Mouse (Mus musculus) C2C12 (cell line): ENCODE data around the gene Cd1d1. TPM values are rescaled to one million over a fixed set of nuclear protein-coding genes. Genes with fewer than 3 reads are reported as not detected.

Experiments used
- H3K27me3 ChIP-seq: one replicate; pipeline ENCODE4 v1.6.1; 2011; ENCODE audit not compliant: control insufficient read depth, insufficient read depth, insufficient read length
- H3K36me3 ChIP-seq: one replicate; pipeline ENCODE4 v1.6.1; 2011; ENCODE audit not compliant: control insufficient read depth, insufficient read depth
- H3K4me3 ChIP-seq: one replicate; pipeline ENCODE4 v1.5.1; 2011; ENCODE audit warnings: mild to moderate bottlenecking, control low read depth; ENCODE audit not compliant: poor library complexity, insufficient read depth, severe bottlenecking
- H3K79me2 ChIP-seq: one replicate; pipeline ENCODE4 v1.6.1; 2011; ENCODE audit not compliant: control insufficient read depth, insufficient read depth
- H3K79me3 ChIP-seq: one replicate; pipeline ENCODE4 v1.6.1; 2011; ENCODE audit warnings: low read depth, control low read depth
- H3ac ChIP-seq: one replicate; pipeline ENCODE3; 2011; ENCODE audit warnings: low read depth; ENCODE audit not compliant: control insufficient read depth, insufficient read length
- CEBPB ChIP-seq: IDR thresholded peaks from one replicate; pipeline ENCODE4 v1.6.1; 2011; ENCODE audit warnings: low read depth, mild to moderate bottlenecking, control low read depth, moderate library complexity
- CTCF ChIP-seq: IDR thresholded peaks from one replicate; pipeline ENCODE4 v1.5.1; 2011; ENCODE audit not compliant: control insufficient read depth, insufficient read depth, insufficient read length
- FOSL1 ChIP-seq: IDR thresholded peaks from one replicate; pipeline ENCODE4 v1.8.0; 2011; ENCODE audit warnings: mild to moderate bottlenecking, low read length; ENCODE audit not compliant: poor library complexity, insufficient read depth, severe bottlenecking
- MAX ChIP-seq: IDR thresholded peaks from one replicate; pipeline ENCODE4 v1.6.1; 2011; ENCODE audit warnings: mild to moderate bottlenecking, control low read depth
- MYOD1 ChIP-seq: IDR thresholded peaks from one replicate; pipeline ENCODE4 v1.6.1; 2011; ENCODE audit warnings: low read depth; ENCODE audit not compliant: control insufficient read depth, insufficient read length
- MYOG ChIP-seq: IDR thresholded peaks from one replicate; pipeline ENCODE4 v1.6.1; 2011; ENCODE audit not compliant: control insufficient read depth, insufficient read length; ENCODE audit errors: extremely low read depth
- USF1 ChIP-seq: IDR thresholded peaks from one replicate; pipeline ENCODE4 v1.6.1; 2011; ENCODE audit warnings: low read depth, mild to moderate bottlenecking, control low read depth, moderate library complexity
- long read RNA-seq, 2 experiments: library from polyadenylated mRNA; unstranded; transcript quantifications; one replicate each; pipeline ENCODE4 v2.0.0; 2019 to 2020
- polyA plus RNA-seq: library from polyadenylated mRNA; unstranded; fragments of >200 nt; fragmentation: generic; extraction: Trizol; gene quantifications from one replicate; pipeline ENCODE4 v1.2.1, GENCODE M21; 2012; ENCODE audit warnings: missing spikeins

Gene Cd1d1
- 0.39 TPM for polyA plus RNA-seq
- long read RNA-seq, experiment 1, partial matches to known transcripts = 1 of 2 reads
- long read RNA-seq, experiment 1, other reads (novel, unspliced or antisense) = 0 of 2 reads
- long read RNA-seq, experiment 2, transcript Cd1d1-201 (6 exons, 1,946 nt) = major isoform, 9 of 10 reads
- long read RNA-seq, experiment 2, partial matches to known transcripts = 0 of 10 reads
- long read RNA-seq, experiment 2, other reads (novel, unspliced or antisense) = 1 of 10 reads

- Histone ChIP-seq H3K79me3 (no peaks in the 10 kb centered on the region), H3K27me3 (no peaks in the 10 kb centered on the region), H3K36me3 (no peaks in the 10 kb centered on the region), H3ac (peak within 1 kb of the TSS; percentile 61), H3K4me3 (peak within 1 kb of the TSS; percentile 2), H3K79me2 (no peaks in the 10 kb centered on the region)
- TF ChIP-seq CTCF = no peak
- no peak for TF ChIP-seq MAX
- no peak for TF ChIP-seq MYOD1
- no peak for TF ChIP-seq MYOG
- no peak for TF ChIP-seq CEBPB
- TF ChIP-seq USF1 = no peak
- no peak for TF ChIP-seq FOSL1
These were observed at the start of gene Cd1d1 for GRCm38 (mm10) chr3:86999415-86999740. Cd1d1 (minus strand) TSS chr3:86999441.

GRCm38 (mm10) chr3:87047801-87048200 lies 48.6 kb upstream of the Cd1d1 start:
- Histone ChIP-seq H3ac (no peak overlapping the region), H3K36me3 (no peaks in the 10 kb centered on the region), H3K27me3 (peaks cover 1% of the 10 kb centered on the region), H3K79me2 (no peaks in the 10 kb centered on the region), H3K79me3 (no peaks in the 10 kb centered on the region), H3K4me3 (no peak overlapping the region)
- TF ChIP-seq USF1 (no peak), MAX (no peak), MYOD1 (no peak), MYOG (no peak), FOSL1 (no peak), CTCF (no peak), CEBPB (no peak)

DNA sequence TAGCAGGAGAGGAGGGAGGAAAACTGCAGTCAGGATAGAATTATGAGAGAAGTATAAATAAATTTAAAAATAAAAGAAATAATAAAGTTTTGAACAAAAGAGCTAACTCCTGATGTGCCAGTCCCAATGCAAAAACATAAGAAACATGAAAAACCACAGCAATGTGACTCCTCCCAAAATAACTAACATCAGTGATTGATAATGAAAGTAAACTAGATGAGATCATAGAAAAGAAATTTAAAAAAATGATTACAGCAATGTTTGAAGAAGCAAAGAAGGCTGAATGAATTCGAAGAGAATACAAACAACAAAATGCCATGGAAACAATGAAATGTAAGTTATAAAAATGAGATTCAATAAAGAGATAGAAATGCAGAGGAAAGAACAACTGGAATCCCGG lies 42.5 kb upstream of the Cd1d1 start:
- Histone ChIP-seq H3K27me3 (no peaks in the 10 kb centered on the region), H3K4me3 (no peak overlapping the region), H3K36me3 (no peaks in the 10 kb centered on the region), H3K79me2 (no peaks in the 10 kb centered on the region), H3K79me3 (no peaks in the 10 kb centered on the region), H3ac (no peak overlapping the region)
- TF ChIP-seq USF1 = no peak
- TF ChIP-seq FOSL1 = no peak
- no peak for TF ChIP-seq MYOD1
- TF ChIP-seq CEBPB = no peak
- no peak for TF ChIP-seq MYOG
- TF ChIP-seq CTCF = no peak
- TF ChIP-seq MAX = no peak

DNA sequence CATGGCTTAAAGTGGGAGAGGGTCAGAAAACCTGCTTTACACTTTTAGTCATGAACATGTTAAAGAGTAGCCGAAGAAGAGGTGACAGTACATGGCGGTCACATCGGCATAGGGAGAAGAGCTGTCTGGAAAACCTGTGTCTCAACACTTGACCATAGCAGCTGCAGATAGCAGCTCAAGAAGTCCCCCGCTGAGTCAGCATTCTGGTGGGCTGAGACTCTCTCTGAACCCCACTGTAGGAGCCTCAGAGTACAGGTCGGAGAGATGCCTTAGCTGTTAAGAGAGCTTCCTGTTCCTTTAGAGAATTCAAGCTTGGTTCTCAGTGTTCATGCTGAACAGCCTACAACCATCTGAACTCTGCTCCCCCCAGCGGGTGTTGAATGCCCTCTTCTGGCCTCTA lies 39.3 kb upstream of the Cd1d1 start:
- H3ac ChIP-seq = no peak overlapping the region
- peaks cover 3% of the 10 kb centered on the region for H3K27me3 ChIP-seq
- H3K4me3 ChIP-seq = no peak overlapping the region
- no peaks in the 10 kb centered on the region for H3K79me3 ChIP-seq
- TF ChIP-seq CEBPB (no peak), FOSL1 (no peak), USF1 (no peak), MAX (no peak), CTCF (no peak), MYOD1 (no peak), MYOG (no peak)
- H3K79me2 ChIP-seq = no peaks in the 10 kb centered on the region
- no peaks in the 10 kb centered on the region for H3K36me3 ChIP-seq

DNA sequence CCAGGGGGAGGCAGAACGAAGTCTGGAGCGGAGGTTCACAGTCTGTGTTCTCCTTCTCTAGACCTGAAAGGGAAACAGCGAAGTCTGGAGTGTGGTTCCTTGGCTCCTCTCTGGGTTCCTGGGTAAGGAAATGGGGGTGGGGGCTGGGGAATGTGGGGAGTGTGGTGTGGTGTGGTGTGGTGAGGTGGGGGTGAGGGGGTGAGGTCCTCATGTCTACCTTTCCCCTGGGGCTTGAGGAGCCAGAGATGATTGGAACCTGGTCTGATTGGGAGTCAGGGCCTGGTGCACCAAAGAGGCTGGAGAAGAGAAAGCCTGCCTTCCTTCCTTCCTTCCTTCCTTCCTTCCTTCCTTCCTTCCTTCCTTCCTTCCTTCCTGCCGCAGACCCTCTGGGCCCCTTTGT lies 34.8 kb upstream of the Cd1d1 start:
- Histone ChIP-seq H3K4me3 (no peak overlapping the region), H3K36me3 (no peaks in the 10 kb centered on the region)

DNA sequence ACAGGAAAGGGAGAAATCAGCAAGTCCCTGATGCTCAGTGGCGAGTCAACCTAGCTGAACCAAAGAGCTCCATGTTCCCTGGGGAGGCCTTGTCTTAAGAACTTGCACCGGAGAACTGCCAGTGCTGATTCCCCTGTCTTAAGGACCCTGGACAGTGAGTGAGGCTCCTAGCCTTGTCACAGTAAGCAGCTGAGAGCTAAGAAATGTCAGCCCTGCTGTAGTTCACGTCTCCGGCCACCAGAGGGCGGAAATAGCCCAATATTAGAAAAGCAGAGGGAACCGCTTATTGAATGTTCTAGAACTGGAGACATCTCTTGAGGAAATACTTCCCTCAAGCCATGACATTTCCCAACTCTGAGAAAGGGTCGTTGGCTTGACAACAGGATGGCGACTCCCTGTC lies 34.1 kb upstream of the Cd1d1 start:
- Histone ChIP-seq H3K4me3 (no peak overlapping the region), H3K79me3 (no peaks in the 10 kb centered on the region), H3K36me3 (no peaks in the 10 kb centered on the region), H3ac (no peak overlapping the region), H3K27me3 (peaks cover 3% of the 10 kb centered on the region), H3K79me2 (no peaks in the 10 kb centered on the region)
- no peak for TF ChIP-seq MYOD1
- peak; percentile 22 for TF ChIP-seq CTCF
- no peak for TF ChIP-seq MYOG
- no peak for TF ChIP-seq USF1
- TF ChIP-seq FOSL1 = no peak
- TF ChIP-seq MAX = no peak

More for the DNA sequence above, 34.8 kb upstream of the Cd1d1 start:
- Histone ChIP-seq H3K79me2 (no peaks in the 10 kb centered on the region), H3ac (no peak overlapping the region), H3K27me3 (peaks cover 3% of the 10 kb centered on the region), H3K79me3 (no peaks in the 10 kb centered on the region)
- TF ChIP-seq CTCF (no peak), CEBPB (no peak), USF1 (no peak), FOSL1 (no peak), MAX (no peak)
